In genomic region chr6:61953703-61954102, GRCm38 (mm10) we compare ENCODE assay signal across 19 mouse cellular contexts.
"Had no signal": no experiment of that assay in that cellular context is flagged by ENCODE, and none has a peak within 500 bp of the region (broad histone marks: within the 10 kb centered on the region; RNA-seq: fewer than 3 reads in every experiment).

No protein-coding gene starts in this region.

- H3K9ac ChIP-seq: intestine, embryonic 15.5 days; limb, embryonic 13.5 days; liver, embryonic 12.5 days; liver, embryonic 15.5 days; lung, embryonic 15.5 days; midbrain, embryonic 12.5 days; midbrain, embryonic 15.5 days; neural tube, embryonic 12.5 days; neural tube, embryonic 15.5 days; stomach, embryonic 15.5 days had no signal

- DNase-seq: liver; lung, adult 18-20 months; lung, postnatal 10 days; right cerebral cortex, adult 18-20 months; right cerebral cortex, postnatal 25 days; spleen, adult 18-20 months; thymus, postnatal 25 days had no signal

- H3K36me3 ChIP-seq: intestine, embryonic 15.5 days; limb, embryonic 10.5 days; limb, embryonic 13.5 days; liver, embryonic 12.5 days; liver, embryonic 15.5 days; lung, embryonic 15.5 days; midbrain, embryonic 12.5 days; midbrain, embryonic 15.5 days; neural tube, embryonic 12.5 days; neural tube, embryonic 15.5 days; stomach, embryonic 15.5 days had no signal

- H3K4me2 ChIP-seq: intestine, embryonic 15.5 days; limb, embryonic 13.5 days; liver, embryonic 12.5 days; liver, embryonic 15.5 days; lung, embryonic 15.5 days; midbrain, embryonic 12.5 days; midbrain, embryonic 15.5 days; neural tube, embryonic 12.5 days; neural tube, embryonic 15.5 days; stomach, embryonic 15.5 days had no signal

- H3K9me3 ChIP-seq: intestine, embryonic 15.5 days; limb, embryonic 10.5 days; limb, embryonic 13.5 days; liver, embryonic 12.5 days; liver, embryonic 15.5 days; lung, embryonic 15.5 days; midbrain, embryonic 12.5 days; midbrain, embryonic 15.5 days; neural tube, embryonic 12.5 days; neural tube, embryonic 15.5 days; stomach, embryonic 15.5 days had no signal

- H3K27me3 ChIP-seq: intestine, embryonic 15.5 days; limb, embryonic 13.5 days; liver, embryonic 12.5 days; liver, embryonic 15.5 days; lung, embryonic 15.5 days; midbrain, embryonic 12.5 days; midbrain, embryonic 15.5 days; neural tube, embryonic 12.5 days; neural tube, embryonic 15.5 days; stomach, embryonic 15.5 days had no signal

- ATAC-seq: intestine, embryonic 15.5 days; liver, embryonic 12.5 days; midbrain, embryonic 15.5 days had no signal

- H3K4me1 ChIP-seq: intestine, embryonic 15.5 days; limb, embryonic 10.5 days; limb, embryonic 13.5 days; liver, embryonic 12.5 days; liver, embryonic 15.5 days; lung, embryonic 15.5 days; midbrain, embryonic 12.5 days; midbrain, embryonic 15.5 days; neural tube, embryonic 12.5 days; neural tube, embryonic 15.5 days; stomach, embryonic 15.5 days had no signal

- H3K4me3 ChIP-seq: intestine, embryonic 15.5 days; limb, embryonic 10.5 days; limb, embryonic 13.5 days; liver, embryonic 12.5 days; liver, embryonic 15.5 days; lung, embryonic 15.5 days; midbrain, embryonic 12.5 days; midbrain, embryonic 15.5 days; neural tube, embryonic 12.5 days; neural tube, embryonic 15.5 days; stomach, embryonic 15.5 days had no signal

- H3K27ac ChIP-seq: intestine, embryonic 15.5 days; limb, embryonic 10.5 days; limb, embryonic 13.5 days; liver, embryonic 12.5 days; liver, embryonic 15.5 days; lung, embryonic 15.5 days; macrophage; midbrain, embryonic 12.5 days; midbrain, embryonic 15.5 days; neural tube, embryonic 12.5 days; neural tube, embryonic 15.5 days; stomach, embryonic 15.5 days had no signal
